Mouse (Mus musculus): ENCODE measurements around the gene Gal. TPM values are rescaled to one million over a fixed set of nuclear protein-coding genes. Genes with fewer than 3 reads are reported as not detected.

Gal gene
- total RNA-seq, 4 experiments from 2014 or later: 72.9 to 102 (median 81.8) TPM

Other genes with a start within 250 kb of the Gal start
- 10 to 100 TPM; 57.7 to 66.9 (median 65.7) TPM for gene Mrpl21, start 131.6 kb downstream of the Gal start, total RNA-seq (2022)
- 10 to 100 TPM in 1 of 4 experiments, 1 to 10 TPM in 3; 9.5 to 11.7 (median 9.6) TPM for gene Ighmbp2, start 131.5 kb downstream of the Gal start, total RNA-seq (2022)
- gene Cpt1a, start 92.2 kb downstream of the Gal start, total RNA-seq (2022): 100 to 1,000 TPM; 255 to 425 (median 320) TPM
- under 1 TPM; 0.23 to 0.91 (median 0.31) TPM for gene Tesmin, start 25.7 kb downstream of the Gal start, total RNA-seq (2022)
- gene Ppp6r3, start 161.2 kb upstream of the Gal start, total RNA-seq (2022): 100 to 1,000 TPM in 3 of 4 experiments, 10 to 100 TPM in 1; 85.3 to 110 (median 106) TPM